Mouse (Mus musculus) yolk sac, embryonic 10.5 days (tissue): ENCODE results near the gene Gm3376.
"Not testable (repeated sequence)": the region's sequence is repeated elsewhere in the genome, so short reads cannot be mapped to it uniquely, and the experiment has no call there.

Experiments
- DNase-seq: peaks from one replicate; pipeline ENCODE4 v3.0.0-alpha.2; 2017; ENCODE audit warnings: low spot score

Gene Gm3376

DNA sequence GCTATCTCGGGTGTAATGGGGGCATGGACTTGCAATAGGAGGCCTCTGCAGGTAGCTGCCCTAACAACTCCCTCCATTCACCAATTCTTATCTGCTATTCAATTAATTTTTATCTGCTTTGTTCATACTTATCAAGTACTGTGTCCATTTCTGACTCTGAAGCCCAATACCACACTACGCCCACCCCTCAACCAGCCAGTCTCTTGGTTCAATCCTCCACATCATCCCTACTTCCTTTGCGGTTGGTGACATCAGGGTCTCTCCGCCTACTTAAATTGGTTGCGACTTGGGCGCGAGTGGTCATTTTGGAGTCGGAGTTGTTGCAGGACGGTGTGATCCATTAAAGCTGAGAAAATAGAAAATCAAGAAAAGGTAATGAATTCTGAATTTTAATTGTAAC is at the start of gene Gm3376:
TSS of gene Gm3376 (plus strand) at position 301 of the 400 bp plus-strand sequence.
- DNase-seq = not testable (repeated sequence)
